Mouse (Mus musculus): ENCODE data around the gene Them7.

- TF ChIP-seq CTCF (IDR thresholded peaks at IDR 0.05; ENCODE audit: low read depth) (no peak), EP300 (optimal IDR thresholded peaks at IDR 0.05) (no peak)
These were observed 184.4 kb downstream of the Them7 start for GRCm38 (mm10) chr2:105408511-105408910.

Measured in stomach, postnatal 0 days (tissue).